8 mouse cellular contexts compared by ENCODE assay signal in the genomic region with DNA sequence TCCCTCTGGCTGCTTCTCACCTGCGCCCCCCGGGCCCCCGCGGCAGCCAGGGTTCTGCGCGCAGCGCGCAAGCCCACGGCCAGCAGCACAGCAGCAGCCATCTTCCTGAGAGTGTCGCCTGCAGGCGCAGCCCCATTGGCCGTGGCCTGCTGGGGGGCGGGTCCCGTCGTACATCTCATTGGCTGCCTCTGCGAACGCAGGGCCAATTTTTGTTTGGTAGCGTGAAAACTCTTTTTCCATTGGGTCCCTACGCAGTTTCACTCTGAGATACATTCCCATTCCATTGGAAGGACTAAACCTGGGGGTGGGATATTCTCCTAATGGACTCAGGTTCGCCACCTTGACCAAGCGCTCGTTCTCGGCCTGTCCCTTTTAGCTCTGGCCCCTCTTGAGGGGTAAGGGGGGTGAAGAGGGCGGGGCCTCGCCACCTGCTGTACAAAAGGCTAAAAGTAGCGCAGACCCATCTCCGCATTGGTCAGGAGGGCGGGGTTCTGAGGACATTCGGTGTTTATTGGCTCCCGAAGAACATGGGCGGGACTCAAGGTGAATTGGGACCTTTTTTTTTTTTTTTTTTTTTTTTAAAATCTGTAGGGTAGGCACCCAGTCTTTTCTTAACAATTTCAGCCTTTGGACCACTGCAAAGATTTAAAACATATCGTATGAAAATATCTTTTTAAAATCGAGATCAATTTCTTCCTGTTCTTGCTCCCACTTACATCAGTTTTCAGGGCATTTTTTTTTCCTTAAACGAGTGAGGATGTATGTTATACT. TPM values are rescaled to one million over a fixed set of nuclear protein-coding genes. Genes with fewer than 3 reads are reported as not detected.
DNase-seq lines count a peak whose midpoint lies in the region; ATAC-seq and TF ChIP-seq lines count a peak whose summit lies in the region.

Gene Hint2, minus strand, starts transcription at position 128 of the 771 bp plus-strand sequence.

- H3K4me3 ChIP-seq in bone marrow macrophage, adult 2 months (ENCODE audit: insufficient read depth, low read length): peak within 1 kb of the TSS; percentile 80
- H3K4me3 ChIP-seq in embryonic fibroblast, embryonic 13.5 days (ENCODE audit: insufficient read depth, low read length): peak within 1 kb of the TSS; percentile 71
- peak within 1 kb of the TSS; percentile 86 for H3K4me3 ChIP-seq in kidney, embryonic 14.5 days (ENCODE audit: low read length)
- H3K4me3 ChIP-seq in limb, embryonic 15.5 days: peak within 1 kb of the TSS; percentile 85

- no peak for TF ChIP-seq POLR2A in bone marrow macrophage, adult 2 months (IDR thresholded peaks at IDR 0.05; ENCODE audit: borderline replicate concordance, low read depth, low read length)
- TF ChIP-seq POLR2A in embryonic fibroblast, embryonic 13.5 days (IDR thresholded peaks at IDR 0.05; ENCODE audit: low read depth, low read length): peak; percentile 79

- H3K36me3 ChIP-seq in kidney, embryonic 14.5 days (ENCODE audit: control insufficient read depth, insufficient read depth, low read length): no peaks in the 10 kb centered on the region
- no peaks in the 10 kb centered on the region for H3K36me3 ChIP-seq in limb, embryonic 15.5 days

- peak; percentile 99 for DNase-seq in A20 (ENCODE audit: low read depth, low spot score)
- DNase-seq in heart, adult 9 months (ENCODE audit: low spot score in 2 of 2): peak; percentile 96 to 98
- DNase-seq in monocyte, adult 2 months (ENCODE audit: low read depth in 1 of 2, low spot score in 2 of 2): peak; percentile 78 to 85
- DNase-seq in spleen, postnatal 36 days (ENCODE audit: low spot score in 2 of 2): peak; percentile 93 to 94

- ATAC-seq in kidney, embryonic 14.5 days (ENCODE audit: low FRiP score, low TSS enrichment): peak; percentile 98
- peak; percentile 94 for ATAC-seq in limb, embryonic 15.5 days (ENCODE audit: insufficient number of reproducible peaks, low FRiP score, low TSS enrichment, low read depth)

- WGBS in kidney, embryonic 14.5 days: 2% methylated on average over 34 of the region's 34 CpGs
- under 1% methylated on average over 34 of the region's 34 CpGs for WGBS in limb, embryonic 15.5 days

- no peak within 1 kb of the TSS for H3K27ac ChIP-seq in bone marrow macrophage, adult 2 months (ENCODE audit: insufficient read depth, low read depth, low read length)
- H3K27ac ChIP-seq in embryonic fibroblast, embryonic 13.5 days (ENCODE audit: insufficient read depth, low read length): no peak within 1 kb of the TSS
- H3K27ac ChIP-seq in kidney, embryonic 14.5 days (ENCODE audit: low read depth, low read length): peak within 1 kb of the TSS; percentile 90
- peak within 1 kb of the TSS; percentile 88 for H3K27ac ChIP-seq in limb, embryonic 15.5 days

- no peak for TF ChIP-seq CTCF in bone marrow macrophage, adult 2 months (IDR thresholded peaks at IDR 0.05; ENCODE audit: low read depth, low read length)
- no peak for TF ChIP-seq CTCF in embryonic fibroblast, embryonic 13.5 days (IDR thresholded peaks at IDR 0.05; ENCODE audit: borderline replicate concordance, insufficient read depth, low read length)

- peaks cover 3% of the 10 kb centered on the region for H3K4me1 ChIP-seq in bone marrow macrophage, adult 2 months (ENCODE audit: control insufficient read depth, insufficient read depth, low read length)
- no peaks in the 10 kb centered on the region for H3K4me1 ChIP-seq in embryonic fibroblast, embryonic 13.5 days (ENCODE audit: control insufficient read depth, insufficient read depth, low read length)
- H3K4me1 ChIP-seq in kidney, embryonic 14.5 days (ENCODE audit: control insufficient read depth, insufficient read depth, low read length): peaks cover 5% of the 10 kb centered on the region; the same call in 1 of the 2 replicates
- peaks cover 9% of the 10 kb centered on the region for H3K4me1 ChIP-seq in limb, embryonic 15.5 days

- peaks cover 3% of the 10 kb centered on the region; the same call in 1 of the 2 replicates for H3K27me3 ChIP-seq in kidney, embryonic 14.5 days (ENCODE audit: control insufficient read depth, insufficient read depth, low read length)
- H3K27me3 ChIP-seq in limb, embryonic 15.5 days: peaks cover 14% of the 10 kb centered on the region

- H3K4me2 ChIP-seq in kidney, embryonic 14.5 days (replicated peaks; ENCODE audit: low read depth, low read length): peak within 1 kb of the TSS; percentile 66
- H3K4me2 ChIP-seq in limb, embryonic 15.5 days: peak within 1 kb of the TSS; percentile 76

- no peaks in the 10 kb centered on the region for H3K9me3 ChIP-seq in kidney, embryonic 14.5 days (ENCODE audit: control insufficient read depth, low read length)
- H3K9me3 ChIP-seq in limb, embryonic 15.5 days: no peaks in the 10 kb centered on the region

- peak within 1 kb of the TSS; percentile 90 for H3K9ac ChIP-seq in kidney, embryonic 14.5 days (ENCODE audit: low read depth, low read length)
- peak within 1 kb of the TSS; percentile 82 for H3K9ac ChIP-seq in limb, embryonic 15.5 days

RNA-seq across cellular contexts. Expression of gene Hint2, which starts in this region (rescaled TPM):
- polyA plus RNA-seq in bone marrow macrophage, adult 2 months (2012; ENCODE audit: insufficient read depth, insufficient read length, missing spikeins): 32.7 and 33.1 TPM in 2 replicates
- polyA plus RNA-seq in embryonic fibroblast, embryonic 13.5 days (2011; ENCODE audit: insufficient read length, low read depth, missing spikeins): 22.9 and 27.9 TPM in 2 replicates
- 107 and 136 TPM in 2 replicates for polyA plus RNA-seq in kidney, embryonic 14.5 days (2014; fragmentation: Nextera tagmentation; extraction: Ambion mirVana)
- 75.3 and 81.9 TPM in 2 replicates for polyA plus RNA-seq in limb, embryonic 15.5 days (2015; fragmentation: Nextera tagmentation; extraction: Ambion mirVana)

Comparison
In these comparisons a context has a peak if more than half of its experiments do, and no peak if none do; other contexts are left out.
1. H3K27ac ChIP-seq: peak in kidney, embryonic 14.5 days (single experiment) and limb, embryonic 15.5 days (single experiment); none in bone marrow macrophage, adult 2 months (single experiment) and embryonic fibroblast, embryonic 13.5 days (single experiment).
2. Peak in every context shown above with its lines, with median percentiles within 50 percentile points of each other: DNase-seq and H3K4me3 ChIP-seq.